Mouse (Mus musculus): Measurements from ENCODE around the gene Rtf2. TPM values are rescaled to one million over a fixed set of nuclear protein-coding genes. Genes with fewer than 3 reads are reported as not detected.

The Rtf2 gene
- total RNA-seq, 2 experiments from 2014 or later: 28.0 to 28.5 TPM

- intact Hi-C loops (cut with DNase I): loop anchor here (1.0 to 5.0 kb wide), 4 partner anchors 23 to 609 kb away; no protein-coding TSS in a partner anchor
- DNase-seq (ENCODE audit: low spot score): no peak
Measured at GRCm38 (mm10) chr2:172477860-172478259, 37.5 kb downstream of the Rtf2 start.

GRCm38 (mm10) chr2:172480296-172480695 lies 39.9 kb downstream of the Rtf2 start:
- intact Hi-C loops (cut with DNase I): no loop called here
- DNase-seq (ENCODE audit: low spot score): no peak

GRCm38 (mm10) chr2:172481654-172482385 lies 41.5 kb downstream of the Rtf2 start:
- intact Hi-C loops (cut with DNase I): no loop called here

GRCm38 (mm10) chr2:172483766-172484413 lies 43.5 kb downstream of the Rtf2 start:
- intact Hi-C loops (cut with DNase I): no loop called here
- no peak for DNase-seq (ENCODE audit: low spot score)

More at GRCm38 (mm10) chr2:172481654-172482385, 41.5 kb downstream of the Rtf2 start:
- DNase-seq (ENCODE audit: low spot score): no peak

GRCm38 (mm10) chr2:172484696-172485370 lies 44.5 kb downstream of the Rtf2 start:
- intact Hi-C loops (cut with DNase I): no loop called here
- no peak for DNase-seq (ENCODE audit: low spot score)

GRCm38 (mm10) chr2:172496736-172497345 lies 56.5 kb downstream of the Rtf2 start:
- intact Hi-C loops (cut with DNase I): no loop called here
- DNase-seq (ENCODE audit: low spot score): no peak

- intact Hi-C loops (cut with DNase I): no loop called here
- DNase-seq (ENCODE audit: low spot score): no peak
Measured at GRCm38 (mm10) chr2:172498823-172499222, 58.5 kb downstream of the Rtf2 start.

GRCm38 (mm10) chr2:172500752-172501316 lies 60.5 kb downstream of the Rtf2 start:
- intact Hi-C loops (cut with DNase I): loop anchor here (1.0 to 5.0 kb wide), 2 partner anchors 23 to 279 kb away; no protein-coding TSS in a partner anchor
- DNase-seq (ENCODE audit: low spot score): no peak

GRCm38 (mm10) chr2:172501341-172501740 lies 61.0 kb downstream of the Rtf2 start:
- intact Hi-C loops (cut with DNase I): loop anchor here (1.0 to 5.0 kb wide), 2 partner anchors 23 to 279 kb away; no protein-coding TSS in a partner anchor
- no peak for DNase-seq (ENCODE audit: low spot score)

- no peak for DNase-seq (ENCODE audit: low spot score)
- intact Hi-C loops (cut with DNase I): loop anchor here (5.0 kb wide), 1 partner anchor 280 kb away; no protein-coding TSS in a partner anchor
Measured at GRCm38 (mm10) chr2:172502168-172502567, 61.8 kb downstream of the Rtf2 start.

GRCm38 (mm10) chr2:172506121-172506520 lies 65.8 kb downstream of the Rtf2 start:
- DNase-seq (ENCODE audit: low spot score): no peak
- intact Hi-C loops (cut with DNase I): no loop called here

GRCm38 (mm10) chr2:172510056-172510712 lies 69.8 kb downstream of the Rtf2 start:
- intact Hi-C loops (cut with DNase I): no loop called here
- no peak for DNase-seq (ENCODE audit: low spot score)

GRCm38 (mm10) chr2:172510899-172511298 lies 70.5 kb downstream of the Rtf2 start:
- intact Hi-C loops (cut with DNase I): no loop called here
- no peak for DNase-seq (ENCODE audit: low spot score)

- intact Hi-C loops (cut with DNase I): no loop called here
- no peak for DNase-seq (ENCODE audit: low spot score)
Measured at GRCm38 (mm10) chr2:172516407-172516992, 76.1 kb downstream of the Rtf2 start.

Other genes starting within 250 kb of the Rtf2 start
- gene Mc3r, start 192.1 kb upstream of the Rtf2 start, total RNA-seq (2021): not detected
- gene Fam210b, start 95.0 kb upstream of the Rtf2 start, total RNA-seq (2021): 1 to 10 TPM; 6.1 to 6.5 TPM
- under 1 TPM; 0.83 to 0.89 TPM for gene Aurka, start 70.0 kb upstream of the Rtf2 start, total RNA-seq (2021)
- 10 to 100 TPM; 15.7 to 16.8 TPM for gene Cstf1, start 69.9 kb upstream of the Rtf2 start, total RNA-seq (2021)
- under 1 TPM; 0.45 to 0.47 TPM for gene Cass4, start 46.8 kb upstream of the Rtf2 start, total RNA-seq (2021)
- gene Gcnt7, start 18.0 kb downstream of the Rtf2 start, total RNA-seq (2021): not detected
- not detected for gene Fam209, start 32.0 kb downstream of the Rtf2 start, total RNA-seq (2021)
- gene Tfap2c, start 109.0 kb downstream of the Rtf2 start, total RNA-seq (2021): not detected